Mouse (Mus musculus) limb, embryonic 12.5 days (tissue): Measurements from ENCODE around the gene Tmem135. TPM values are rescaled to one million over a fixed set of nuclear protein-coding genes. Genes with fewer than 3 reads are reported as not detected.

ENCODE experiments used
- ATAC-seq: fragments of 200-750 bp; cut with Nextera tagmentation; 2 replicates; pipeline ENCODE4 v1.8.0; 2017; ENCODE audit warnings: low read depth, moderate TSS enrichment; ENCODE audit not compliant: insufficient number of reproducible peaks, insufficient read depth, low FRiP score, low TSS enrichment
- H3K27ac ChIP-seq: fragments of 300-500 bp; sonication (generic); 2 replicates; pipeline ENCODE4 v1.5.1; 2016; ENCODE audit warnings: mild to moderate bottlenecking, moderate library complexity
- H3K27me3 ChIP-seq: fragments of 300-500 bp; sonication (generic); 2 replicates; pipeline ENCODE4 v1.6.1; 2016; ENCODE audit warnings: mild to moderate bottlenecking, moderate library complexity
- H3K36me3 ChIP-seq: fragments of 300-500 bp; sonication (generic); 2 replicates; pipeline ENCODE4 v1.6.1; 2016; ENCODE audit warnings: mild to moderate bottlenecking, moderate library complexity
- H3K4me1 ChIP-seq: fragments of 300-500 bp; sonication (generic); replicated peaks from 2 replicates; pipeline ENCODE4 v1.6.1; 2016
- H3K4me2 ChIP-seq: fragments of 300-500 bp; sonication (generic); 2 replicates; pipeline ENCODE4 v1.6.1; 2016; ENCODE audit warnings: mild to moderate bottlenecking, moderate library complexity
- H3K4me3 ChIP-seq: fragments of 300-500 bp; sonication (generic); replicated peaks from 2 replicates; pipeline ENCODE4 v1.5.1; 2016; ENCODE audit warnings: mild to moderate bottlenecking
- H3K9ac ChIP-seq: fragments of 300-500 bp; sonication (generic); replicated peaks from 2 replicates; pipeline ENCODE4 v1.6.1; 2016; ENCODE audit warnings: mild to moderate bottlenecking, moderate library complexity
- H3K9me3 ChIP-seq: fragments of 300-500 bp; sonication (generic); 2 replicates; pipeline ENCODE4 v1.6.1; 2016; ENCODE audit warnings: mild to moderate bottlenecking, moderate library complexity
- WGBS: fragments of 180-500 bp; shearing (Covaris S2); methylation state at CpG from one replicate; pipeline ENCODE4 v1.1.7; 2016; 5-methylcytosine and 5-hydroxymethylcytosine counted together
- polyA plus RNA-seq: library from polyadenylated mRNA; unstranded; fragments of >200 nt; fragmentation: Nextera tagmentation; extraction: Ambion mirVana; gene quantifications from 2 replicates; pipeline ENCODE4 v1.2.1, GENCODE M21; 2016

Gene Tmem135
- polyA plus RNA-seq, 1 experiment from 2014 or later, result 25.0 TPM

DNA sequence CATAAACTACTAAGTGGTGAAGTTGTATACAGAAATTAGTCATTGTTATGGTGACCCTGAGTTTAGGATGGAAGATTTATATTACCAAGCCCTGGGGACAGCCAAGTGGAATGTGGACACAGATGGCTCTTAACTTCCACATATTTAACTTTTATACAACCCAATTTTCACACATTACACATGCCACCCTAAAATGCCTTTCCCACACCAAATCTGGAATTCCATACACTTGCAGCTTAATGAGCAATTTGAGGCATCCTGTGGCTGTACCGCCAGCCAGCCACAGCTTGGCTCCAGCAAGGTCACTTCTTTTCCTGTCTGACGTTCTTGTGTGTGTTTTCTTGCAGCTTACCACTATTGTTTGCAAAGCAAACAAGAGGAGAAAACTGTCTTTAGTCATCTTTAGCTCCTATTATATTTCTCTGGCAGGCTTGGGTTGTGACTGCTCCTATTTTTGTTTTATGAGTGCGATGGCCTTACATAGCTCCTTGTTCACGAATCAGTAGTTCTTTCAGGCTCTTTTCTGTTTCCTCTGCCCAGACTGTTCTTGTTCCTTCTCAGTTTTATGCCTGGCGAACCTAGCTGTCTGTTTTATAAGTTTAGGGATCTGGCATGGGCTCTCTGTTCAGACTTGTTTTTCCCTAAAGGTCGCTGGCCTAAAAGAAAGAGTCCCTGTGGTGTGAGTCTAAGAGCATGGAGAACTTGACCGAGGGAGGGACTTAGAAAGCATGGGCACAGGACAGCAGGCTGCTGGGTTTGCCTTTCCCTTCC is 22.9 kb downstream of the Tmem135 start:
- Histone ChIP-seq H3K27me3 (no peaks in the 10 kb centered on the region), H3K4me3 (no peak overlapping the region), H3K27ac (peak overlapping the region; percentile 87), H3K36me3 (no peaks in the 10 kb centered on the region), H3K4me2 (no peak overlapping the region), H3K4me1 (peaks cover 15% of the 10 kb centered on the region), H3K9me3 (no peaks in the 10 kb centered on the region), H3K9ac (no peak overlapping the region)
- ATAC-seq, result no peak
- 35% methylated on average over 7 of the region's 7 CpGs for WGBS

DNA sequence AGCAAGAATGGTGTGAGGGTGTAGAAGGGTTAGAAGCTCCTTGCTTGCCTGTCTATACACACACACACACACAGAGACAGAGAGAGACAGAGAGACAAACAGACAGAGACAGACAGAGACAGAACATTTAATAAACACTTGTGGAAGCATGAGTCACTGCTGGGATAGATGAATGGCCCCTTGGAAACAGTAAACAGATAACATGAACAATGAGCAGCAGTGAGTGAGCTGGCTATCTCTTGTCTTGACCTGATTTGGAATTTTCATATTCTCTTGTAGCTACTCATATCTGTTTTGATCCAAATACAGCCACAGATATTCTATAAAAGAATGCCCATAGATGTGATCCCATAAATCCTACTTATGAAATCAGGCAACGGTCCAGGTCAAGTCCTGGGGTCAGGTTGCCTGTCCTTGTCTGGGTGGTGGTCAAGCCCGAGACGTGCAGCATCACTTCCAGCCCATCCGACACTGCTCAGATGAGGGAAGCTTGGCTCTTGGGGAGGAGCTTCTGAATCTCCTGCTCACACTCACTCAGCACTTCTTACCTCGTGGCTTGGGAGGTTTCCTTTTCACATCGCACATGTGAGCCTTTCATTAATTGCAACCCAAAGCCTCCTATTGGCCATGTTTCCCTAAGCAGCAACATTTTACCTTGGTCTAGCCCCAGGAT is 32.3 kb downstream of the Tmem135 start:
- Histone ChIP-seq H3K4me3 (no peak overlapping the region), H3K9ac (no peak overlapping the region), H3K9me3 (no peaks in the 10 kb centered on the region), H3K4me1 (no peaks in the 10 kb centered on the region), H3K36me3 (no peaks in the 10 kb centered on the region), H3K27ac (no peak overlapping the region), H3K27me3 (no peaks in the 10 kb centered on the region), H3K4me2 (no peak overlapping the region)
- 64% methylated on average over 6 of the region's 6 CpGs for WGBS
- ATAC-seq, result no peak

DNA sequence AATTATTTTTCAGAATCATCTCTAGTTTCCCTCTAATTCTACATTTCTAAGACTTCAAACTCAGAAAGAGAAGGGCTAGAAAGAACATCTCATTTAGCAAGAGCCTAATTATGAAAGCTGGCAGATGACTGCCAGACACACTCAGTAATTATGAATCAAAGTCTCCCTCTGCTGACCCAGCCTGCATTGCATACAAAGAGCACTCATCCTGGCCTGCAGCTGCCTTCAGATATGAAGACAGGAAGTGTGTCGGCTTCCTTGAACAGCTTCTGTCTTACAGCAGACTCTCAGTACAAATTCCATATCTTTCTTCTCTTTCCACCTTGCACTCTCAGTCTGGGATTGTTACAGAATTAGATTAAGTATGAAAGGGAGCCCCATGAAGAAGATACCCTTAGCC is 33.1 kb downstream of the Tmem135 start:
- Histone ChIP-seq H3K9me3 (no peaks in the 10 kb centered on the region), H3K27me3 (no peaks in the 10 kb centered on the region), H3K4me2 (no peak overlapping the region), H3K4me1 (no peaks in the 10 kb centered on the region), H3K36me3 (no peaks in the 10 kb centered on the region), H3K4me3 (no peak overlapping the region), H3K27ac (no peak overlapping the region), H3K9ac (no peak overlapping the region)
- WGBS, result 48% methylated on average over 1 of the region's 1 CpGs
- ATAC-seq, result no peak

DNA sequence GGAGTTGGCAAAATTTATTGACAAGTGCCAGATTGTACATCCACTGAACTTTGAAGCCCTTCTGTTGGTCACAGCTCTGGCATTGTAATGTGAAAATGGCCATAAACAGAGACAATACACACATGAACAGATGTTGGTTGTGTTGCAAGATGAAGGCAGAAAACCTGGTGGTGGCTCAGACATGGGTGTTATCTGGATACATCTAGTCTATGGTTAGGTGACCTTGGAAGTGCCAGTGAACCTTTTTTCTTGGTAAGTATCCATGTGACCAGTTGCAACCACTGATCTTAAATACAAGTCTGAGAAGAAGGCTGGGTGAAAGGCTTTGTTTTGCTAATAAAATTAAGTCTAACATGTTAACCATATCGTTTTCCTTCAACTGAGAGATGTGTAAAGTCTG is 33.9 kb downstream of the Tmem135 start:
- WGBS, result 72% methylated on average over 1 of the region's 1 CpGs

DNA sequence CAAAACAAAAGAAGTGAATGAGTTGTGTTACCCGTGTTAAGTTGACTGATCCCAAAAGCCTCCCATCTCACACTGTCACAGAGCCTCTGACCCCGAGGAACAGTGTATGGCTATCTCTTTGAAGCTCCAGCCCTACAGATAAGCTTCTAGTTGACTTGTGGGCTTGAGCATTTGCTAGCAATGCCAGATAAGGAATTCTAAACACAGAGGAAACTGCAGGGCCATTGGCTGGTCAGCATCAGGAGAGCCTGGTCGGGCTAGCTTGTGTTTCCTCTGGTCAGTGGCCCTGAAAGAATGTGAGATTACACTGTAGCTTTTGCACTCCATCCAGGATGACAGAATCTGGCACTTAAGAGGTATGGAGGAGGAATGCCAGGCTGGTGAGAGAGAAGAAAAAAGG is 36.4 kb downstream of the Tmem135 start:
- Histone ChIP-seq H3K27ac (no peak overlapping the region), H3K4me3 (no peak overlapping the region), H3K27me3 (no peaks in the 10 kb centered on the region), H3K4me1 (no peaks in the 10 kb centered on the region), H3K9ac (no peak overlapping the region), H3K9me3 (no peaks in the 10 kb centered on the region), H3K4me2 (no peak overlapping the region), H3K36me3 (no peaks in the 10 kb centered on the region)
- ATAC-seq, result no peak
- 20% methylated on average over 3 of the region's 3 CpGs for WGBS

More for the DNA sequence above, 33.9 kb downstream of the Tmem135 start:
- Histone ChIP-seq H3K4me1 (no peaks in the 10 kb centered on the region), H3K4me3 (no peak overlapping the region), H3K9ac (no peak overlapping the region), H3K4me2 (no peak overlapping the region), H3K36me3 (no peaks in the 10 kb centered on the region), H3K27ac (no peak overlapping the region), H3K9me3 (no peaks in the 10 kb centered on the region), H3K27me3 (no peaks in the 10 kb centered on the region)
- ATAC-seq, result no peak

DNA sequence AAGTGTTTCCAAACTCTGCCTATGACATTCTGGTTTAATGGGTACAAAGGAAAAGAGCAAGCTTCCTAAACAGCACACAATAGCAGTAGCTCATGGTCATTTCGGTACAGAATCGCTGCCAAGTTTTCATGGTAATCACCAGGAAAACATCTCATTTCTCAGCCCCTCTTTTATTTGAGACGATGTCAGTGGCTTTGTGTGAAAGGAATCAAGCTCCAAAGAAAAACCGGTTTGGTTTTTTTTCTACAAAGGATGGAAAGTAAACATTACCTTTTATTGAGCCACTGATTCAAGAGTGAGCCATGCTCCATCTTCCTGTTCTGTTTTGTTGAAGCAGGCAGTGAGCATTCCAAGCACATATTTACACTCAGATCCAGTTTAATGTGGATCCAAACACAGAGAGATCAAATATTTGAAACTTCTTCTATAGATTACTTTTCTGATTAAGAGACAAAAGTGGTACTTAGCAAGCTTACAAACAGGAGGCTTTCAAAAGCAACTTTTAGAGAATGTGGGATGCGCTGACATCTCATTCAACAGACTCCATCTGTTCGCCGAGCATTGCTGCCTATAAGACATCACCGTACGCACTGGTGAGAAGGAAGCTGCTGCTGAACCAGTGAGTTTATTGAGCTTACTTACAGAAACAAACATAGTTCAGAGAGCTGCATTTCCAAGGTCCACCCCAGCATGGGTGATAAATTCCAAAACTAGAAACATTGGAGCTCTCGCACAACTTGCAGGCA is 38.7 kb downstream of the Tmem135 start:
- H3K36me3 ChIP-seq, result no peaks in the 10 kb centered on the region
- H3K27ac ChIP-seq, result no peak overlapping the region
- H3K4me2 ChIP-seq, result no peak overlapping the region
- ATAC-seq, result no peak
- H3K9ac ChIP-seq, result no peak overlapping the region
- no peaks in the 10 kb centered on the region for H3K4me1 ChIP-seq
- H3K27me3 ChIP-seq, result no peaks in the 10 kb centered on the region
- WGBS, result 92% methylated on average over 10 of the region's 10 CpGs
- no peak overlapping the region for H3K4me3 ChIP-seq
- H3K9me3 ChIP-seq, result no peaks in the 10 kb centered on the region

DNA sequence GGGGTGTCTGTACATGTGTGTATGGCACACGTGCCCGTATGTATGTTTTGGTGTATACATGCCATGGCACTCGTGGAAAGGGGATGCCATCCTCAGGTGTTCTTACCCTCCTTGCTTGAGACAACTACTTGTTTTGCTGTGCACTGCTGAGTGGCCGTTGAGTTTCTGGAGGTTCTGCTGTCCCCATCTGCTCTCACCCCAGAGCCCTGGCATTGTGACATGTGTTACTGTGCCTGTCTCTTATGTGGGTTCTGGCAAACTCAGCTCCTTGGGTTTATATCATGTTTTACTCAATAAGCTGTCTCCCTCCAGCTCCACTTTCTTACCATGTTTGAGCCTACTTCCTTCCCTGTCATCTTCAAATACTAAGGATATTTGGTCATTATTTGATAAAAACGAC is 40.0 kb downstream of the Tmem135 start:
- WGBS, result 89% methylated on average over 5 of the region's 5 CpGs
- no peaks in the 10 kb centered on the region for H3K27me3 ChIP-seq
- ATAC-seq, result no peak
- H3K4me3 ChIP-seq, result no peak overlapping the region
- H3K4me2 ChIP-seq, result no peak overlapping the region
- no peak overlapping the region for H3K9ac ChIP-seq
- no peaks in the 10 kb centered on the region for H3K4me1 ChIP-seq
- H3K9me3 ChIP-seq, result no peaks in the 10 kb centered on the region
- no peaks in the 10 kb centered on the region for H3K36me3 ChIP-seq
- no peak overlapping the region for H3K27ac ChIP-seq

DNA sequence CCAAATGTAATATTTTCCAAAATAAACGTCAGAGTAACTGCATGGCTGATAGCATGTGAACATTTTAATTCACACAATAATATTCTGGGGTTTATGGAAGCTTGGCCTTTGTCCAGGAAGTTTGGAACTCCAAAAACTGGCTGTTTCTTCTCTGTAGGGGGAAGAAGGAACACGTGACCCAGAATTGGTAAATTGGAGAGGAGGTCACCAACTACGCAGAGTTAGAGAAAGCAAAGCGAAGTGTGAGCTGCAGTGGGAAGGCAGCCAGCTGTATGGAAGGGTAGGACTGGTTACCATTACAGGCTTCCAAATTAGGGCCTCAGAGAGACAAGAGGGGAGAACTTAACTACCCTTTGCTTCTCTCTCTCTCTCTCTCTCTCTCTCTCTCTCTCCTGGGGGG is 47.7 kb downstream of the Tmem135 start:
- Histone ChIP-seq H3K4me3 (no peak overlapping the region), H3K9ac (no peak overlapping the region), H3K36me3 (no peaks in the 10 kb centered on the region), H3K9me3 (no peaks in the 10 kb centered on the region), H3K27ac (peak overlapping the region; percentile 64; the same call in 1 of the 2 replicates), H3K4me1 (peaks cover 17% of the 10 kb centered on the region), H3K27me3 (no peaks in the 10 kb centered on the region), H3K4me2 (no peak overlapping the region)
- WGBS, result 30% methylated on average over 4 of the region's 4 CpGs
- ATAC-seq, result peak; percentile 83

DNA sequence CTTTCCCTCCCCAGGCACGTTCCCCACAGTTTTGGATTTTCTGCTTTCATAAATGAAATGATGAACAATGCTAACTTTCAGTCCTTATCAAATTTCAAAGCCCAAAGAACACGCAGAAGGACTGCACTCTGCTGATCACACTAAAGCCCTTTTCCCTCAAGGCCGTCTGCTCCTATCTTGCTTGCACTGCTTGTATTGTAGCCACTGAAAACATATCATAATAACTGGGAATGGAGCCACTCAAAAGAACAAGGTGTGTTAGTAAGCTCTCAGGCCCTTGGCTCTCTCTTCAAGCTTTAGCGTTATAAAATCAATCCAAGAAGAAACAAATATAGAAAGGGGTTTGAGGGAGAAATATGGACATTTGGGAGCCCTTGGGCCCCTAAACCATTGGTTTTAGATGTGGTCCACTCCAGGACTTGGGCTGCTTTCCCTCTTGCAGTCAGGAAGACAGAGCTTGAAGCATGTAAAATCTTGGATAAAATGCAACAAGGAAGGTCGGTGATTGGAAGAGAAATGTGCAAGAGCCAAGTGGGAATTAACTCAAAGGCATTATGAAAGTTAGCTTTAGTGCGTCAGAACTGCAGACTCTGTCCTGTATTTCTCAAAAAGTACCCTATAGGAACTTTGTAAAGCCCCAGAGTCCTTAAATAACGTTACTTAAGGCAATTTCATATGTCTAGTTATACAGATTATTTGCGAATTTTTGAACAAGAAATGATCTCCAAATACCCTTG is 48.3 kb downstream of the Tmem135 start:
- no peak overlapping the region for H3K4me2 ChIP-seq
- no peaks in the 10 kb centered on the region for H3K27me3 ChIP-seq
- ATAC-seq, result no peak
- no peak overlapping the region for H3K4me3 ChIP-seq
- peaks cover 17% of the 10 kb centered on the region for H3K4me1 ChIP-seq
- no peaks in the 10 kb centered on the region for H3K9me3 ChIP-seq
- peak overlapping the region; percentile 47 for H3K27ac ChIP-seq
- WGBS, result 71% methylated on average over 8 of the region's 8 CpGs
- no peaks in the 10 kb centered on the region for H3K36me3 ChIP-seq
- no peak overlapping the region for H3K9ac ChIP-seq

DNA sequence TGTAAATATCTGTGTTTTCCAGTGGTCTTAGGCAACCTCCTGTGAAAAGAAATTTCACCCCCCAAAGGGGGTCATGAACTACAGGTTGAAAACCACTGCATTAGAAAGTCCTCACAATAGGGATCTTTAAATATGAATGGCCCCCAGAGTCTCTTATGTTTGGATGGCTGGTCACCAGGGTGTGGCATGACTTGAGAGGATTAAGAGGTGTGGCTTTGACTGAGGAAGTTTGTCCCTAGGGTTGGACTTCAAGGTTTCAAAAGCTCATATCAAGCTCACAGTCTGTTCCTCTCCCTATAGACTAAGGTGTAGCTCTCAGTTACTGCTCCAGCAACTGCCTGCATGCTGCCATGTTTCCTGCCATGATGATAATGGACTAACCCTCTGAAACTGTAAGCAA is 62.0 kb downstream of the Tmem135 start:
- Histone ChIP-seq H3K4me3 (no peak overlapping the region), H3K27ac (no peak overlapping the region), H3K9me3 (no peaks in the 10 kb centered on the region), H3K36me3 (no peaks in the 10 kb centered on the region), H3K27me3 (no peaks in the 10 kb centered on the region), H3K9ac (no peak overlapping the region), H3K4me1 (peaks cover 12% of the 10 kb centered on the region), H3K4me2 (no peak overlapping the region)
- no peak for ATAC-seq

DNA sequence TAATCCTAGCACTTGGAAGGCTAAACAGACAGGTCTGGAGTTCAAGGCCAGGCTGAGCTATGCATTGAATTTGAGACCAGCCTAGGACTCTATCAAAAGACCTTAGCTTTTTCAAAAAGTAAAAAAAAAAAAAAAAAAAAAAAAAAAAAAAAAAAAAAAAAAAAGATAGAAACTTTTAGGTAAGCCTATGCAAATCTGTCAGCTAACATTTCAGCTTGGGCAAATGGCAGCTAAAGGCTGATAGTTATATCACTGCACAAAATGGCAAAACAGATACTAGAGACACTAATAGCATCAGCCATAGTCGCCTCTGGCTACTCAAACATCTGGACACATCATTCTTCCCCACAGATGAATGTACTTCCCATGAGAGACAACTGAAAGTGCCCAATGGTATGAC is 64.2 kb downstream of the Tmem135 start:
- Histone ChIP-seq H3K4me1 (peaks cover 15% of the 10 kb centered on the region), H3K36me3 (no peaks in the 10 kb centered on the region), H3K9ac (no peak overlapping the region), H3K9me3 (no peaks in the 10 kb centered on the region), H3K4me3 (no peak overlapping the region), H3K27me3 (no peaks in the 10 kb centered on the region), H3K27ac (no peak overlapping the region), H3K4me2 (no peak overlapping the region)
- WGBS, result 66% methylated on average over 1 of the region's 1 CpGs
- no peak for ATAC-seq
